Comparison of ENCODE assay signal across 8 mouse cellular contexts in genomic region chr4:118265557-118265956, GRCm38 (mm10). TPM values are rescaled to one million over a fixed set of nuclear protein-coding genes. Genes with fewer than 3 reads are reported as not detected.
DNase-seq lines count a peak whose midpoint lies in the region; ATAC-seq and TF ChIP-seq lines count a peak whose summit lies in the region.

No protein-coding gene starts in this region.

- peak; percentile 45 for DNase-seq in lung, embryonic 14.5 days
- no peak for DNase-seq in lung, postnatal 25 days (ENCODE audit: low spot score)
- peak; percentile 38 for DNase-seq in kidney, postnatal 14 days
- no peak for DNase-seq in cerebellum, adult 2 months
- no peak for DNase-seq in urinary bladder, adult 2 months (ENCODE audit: low spot score)
- no peak for DNase-seq in thymus, postnatal 10 days (ENCODE audit: low spot score in 2 of 2)

- TF ChIP-seq POLR2A in olfactory bulb, adult 2 months (IDR thresholded peaks at IDR 0.05; ENCODE audit: insufficient read depth, low read depth, low read length) = no peak
- TF ChIP-seq POLR2A in cerebellum, adult 2 months (IDR thresholded peaks at IDR 0.05; ENCODE audit: borderline replicate concordance, insufficient read depth, low read length) = no peak

- WGBS in lung, embryonic 14.5 days = 29% methylated on average over 15 of the region's 15 CpGs
- WGBS in embryonic facial prominence, embryonic 12.5 days = 16% methylated on average over 15 of the region's 15 CpGs
- WGBS in olfactory bulb, adult 2 months = 17% methylated on average over 15 of the region's 15 CpGs
- WGBS in cerebellum, adult 2 months = 58% methylated on average over 15 of the region's 15 CpGs

- TF ChIP-seq CTCF in lung, embryonic 14.5 days (IDR thresholded peaks at IDR 0.05; ENCODE audit: low read depth) = no peak
- TF ChIP-seq CTCF in olfactory bulb, adult 2 months (IDR thresholded peaks at IDR 0.05; ENCODE audit: insufficient read depth, low read depth, low read length) = no peak
- TF ChIP-seq CTCF in cerebellum, adult 2 months (IDR thresholded peaks at IDR 0.05; ENCODE audit: borderline replicate concordance, insufficient read depth, low read depth, low read length) = no peak

- ATAC-seq in lung, embryonic 14.5 days (ENCODE audit: insufficient read depth) = no peak
- ATAC-seq in embryonic facial prominence, embryonic 12.5 days (ENCODE audit: insufficient number of reproducible peaks, insufficient read depth, low FRiP score, low TSS enrichment) = no peak

- H3K36me3 ChIP-seq in lung, embryonic 14.5 days (ENCODE audit: insufficient read depth) = peaks cover 55% of the 10 kb centered on the region
- peaks cover 46% of the 10 kb centered on the region for H3K36me3 ChIP-seq in embryonic facial prominence, embryonic 12.5 days

- no peaks in the 10 kb centered on the region for H3K27me3 ChIP-seq in lung, embryonic 14.5 days (ENCODE audit: insufficient read depth, low read length)
- H3K27me3 ChIP-seq in embryonic facial prominence, embryonic 12.5 days = no peaks in the 10 kb centered on the region
- no peaks in the 10 kb centered on the region for H3K27me3 ChIP-seq in cerebellum, adult 2 months (ENCODE audit: control insufficient read depth, insufficient read depth, low read length)

- peak overlapping the region; percentile 65; the same call in 1 of the 2 replicates for H3K27ac ChIP-seq in lung, embryonic 14.5 days (ENCODE audit: low read depth)
- peak overlapping the region; percentile 79 for H3K27ac ChIP-seq in embryonic facial prominence, embryonic 12.5 days
- peak overlapping the region; percentile 23; the same call in 1 of the 2 replicates for H3K27ac ChIP-seq in olfactory bulb, adult 2 months (ENCODE audit: insufficient read depth, low read depth, low read length)
- H3K27ac ChIP-seq in cerebellum, adult 2 months (ENCODE audit: insufficient read depth, low read length) = no peak overlapping the region

- H3K4me2 ChIP-seq in lung, embryonic 14.5 days = no peak overlapping the region
- 0 out of 2 replicates have a peak overlapping the region, but pooled peaks have one; percentile 12 for H3K4me2 ChIP-seq in embryonic facial prominence, embryonic 12.5 days (replicated peaks)

- H3K9me3 ChIP-seq in lung, embryonic 14.5 days (ENCODE audit: low read depth, low read length) = no peaks in the 10 kb centered on the region
- no peaks in the 10 kb centered on the region for H3K9me3 ChIP-seq in embryonic facial prominence, embryonic 12.5 days

- H3K4me3 ChIP-seq in lung, embryonic 14.5 days (ENCODE audit: low read depth, low read length) = no peak overlapping the region
- H3K4me3 ChIP-seq in embryonic facial prominence, embryonic 12.5 days = no peak overlapping the region
- H3K4me3 ChIP-seq in olfactory bulb, adult 2 months (ENCODE audit: insufficient read depth, low read depth, low read length) = no peak overlapping the region
- no peak overlapping the region for H3K4me3 ChIP-seq in cerebellum, adult 2 months (replicated peaks; ENCODE audit: insufficient read depth, low read depth, low read length)

- peaks cover 15% of the 10 kb centered on the region; the same call in 1 of the 2 replicates for H3K4me1 ChIP-seq in lung, embryonic 14.5 days (ENCODE audit: insufficient read depth)
- H3K4me1 ChIP-seq in embryonic facial prominence, embryonic 12.5 days = peaks cover 52% of the 10 kb centered on the region
- H3K4me1 ChIP-seq in olfactory bulb, adult 2 months (ENCODE audit: control insufficient read depth, insufficient read depth, low read length) = peaks cover 53% of the 10 kb centered on the region
- H3K4me1 ChIP-seq in cerebellum, adult 2 months (ENCODE audit: control insufficient read depth, insufficient read depth, low read length) = peaks cover 15% of the 10 kb centered on the region

- no peak overlapping the region for H3K9ac ChIP-seq in lung, embryonic 14.5 days
- H3K9ac ChIP-seq in embryonic facial prominence, embryonic 12.5 days = peak overlapping the region; percentile 17; the same call in 1 of the 2 replicates

RNA-seq across cellular contexts. Expression of gene Ptprf, which starts 25.6 kb away (rescaled TPM):
- 69.7 and 75.7 TPM in 2 replicates for polyA plus RNA-seq in lung, embryonic 14.5 days (2014; fragmentation: Nextera tagmentation; extraction: Ambion mirVana)
- polyA plus RNA-seq in embryonic facial prominence, embryonic 12.5 days (2016; fragmentation: Nextera tagmentation; extraction: Ambion mirVana) = 90.7 and 98.6 TPM in 2 replicates
- polyA plus RNA-seq in olfactory bulb, adult 2 months (2012; ENCODE audit: insufficient read depth, insufficient read length, low replicate concordance, missing spikeins) = not detected in 2 replicates
- 24.5 and 26.9 TPM in 2 replicates for polyA plus RNA-seq in cerebellum, adult 2 months (2012; rRNA removed)
- 67.7 and 98.4 TPM in 2 replicates for polyA plus RNA-seq in urinary bladder, adult 2 months (2012; rRNA removed)

Comparison
In these comparisons a context has a peak if more than half of its experiments do, and no peak if none do; other contexts are left out.
1. DNase-seq: peak in lung, embryonic 14.5 days (single experiment) and kidney, postnatal 14 days (single experiment); none in lung, postnatal 25 days (single experiment), cerebellum, adult 2 months (0 of 2), urinary bladder, adult 2 months (single experiment) and thymus, postnatal 10 days (0 of 2).